Mouse (Mus musculus): ENCODE measurements at regions not wholly inside any gene's neighbourhood (a gene's known extent, or its start where the extent isn't known, plus 50 kb on each side); places are given as distances from the start of the nearest gene placed in this dataset.

DNA sequence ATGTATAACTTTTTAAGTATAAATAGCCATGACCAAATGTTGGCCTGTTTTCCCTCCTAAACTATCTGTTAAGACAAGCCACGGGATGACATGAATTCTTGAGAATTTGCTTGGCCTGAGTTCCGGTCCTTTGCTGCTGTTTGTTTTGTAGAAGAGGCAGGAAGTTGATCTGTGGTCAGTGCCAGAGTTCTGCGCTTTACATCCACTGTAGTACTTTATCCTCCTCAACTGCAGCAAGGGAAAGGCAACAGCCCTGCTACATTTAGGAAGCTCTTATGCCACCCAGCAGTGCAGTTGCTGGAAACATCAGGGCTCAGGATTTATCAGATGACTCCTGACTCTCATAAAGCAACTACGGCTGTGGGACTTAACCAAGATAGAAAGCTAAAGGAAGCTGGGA is 508.4 kb upstream of the Map3k7 start:
- no peak for TF ChIP-seq CTCF (IDR thresholded peaks at IDR 0.05; ENCODE audit: low read depth)
- no peak for TF ChIP-seq EP300 (IDR thresholded peaks at IDR 0.05; ENCODE audit: low read depth)
